Mouse (Mus musculus): ENCODE measurements around the gene Zbtb48.
A peak's percentile ranks its signal among the peaks of the same experiment; 100 is the strongest.
"Not testable (repeated sequence)": the region's sequence is repeated elsewhere in the genome, so short reads cannot be mapped to it uniquely, and the experiment has no call there.

DNA sequence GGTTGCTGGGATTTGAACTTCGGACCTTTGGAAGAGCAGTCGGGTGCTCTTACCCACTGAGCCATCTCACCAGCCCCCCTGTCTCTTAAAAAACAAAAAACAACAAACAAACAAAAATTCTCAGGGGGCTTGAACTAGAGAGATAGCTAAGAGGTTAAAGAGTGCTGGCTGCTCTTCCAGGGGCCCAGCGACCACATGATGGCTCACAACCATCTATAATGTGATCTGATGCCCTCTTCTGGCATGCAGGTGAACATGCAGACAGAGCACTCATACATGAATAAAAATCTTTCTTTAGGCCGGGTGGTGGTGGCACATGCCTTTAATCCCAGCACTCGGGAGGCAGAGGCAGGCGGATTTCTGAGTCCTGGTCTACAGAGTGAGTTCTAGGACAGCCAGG lies 9.0 kb upstream of the Zbtb48 start:
- peak; percentile 55 for TF ChIP-seq CTCF (IDR thresholded peaks at IDR 0.05)
- TF ChIP-seq POLR2A, EP300 (IDR thresholded peaks at IDR 0.05; ENCODE audit: insufficient read depth, low read depth, low read length): not testable (repeated sequence)

Data from heart, adult 2 months (tissue).